Mouse (Mus musculus): Measurements from ENCODE around the gene Bdnf. TPM values are rescaled to one million over a fixed set of nuclear protein-coding genes. Genes with fewer than 3 reads are reported as not detected.

The Bdnf gene
- polyA plus RNA-seq, 1 experiment from 2014 or later, result 3.4 TPM

- H3K4me1 ChIP-seq, result peaks cover 43% of the 10 kb centered on the region
- no peaks in the 10 kb centered on the region for H3K9me3 ChIP-seq
- peaks cover 54% of the 10 kb centered on the region for H3K27me3 ChIP-seq (replicated peaks; ENCODE audit: low read depth, poor library complexity, severe bottlenecking)
- WGBS, result 2% methylated on average over 34 of the region's 34 CpGs
- DNase-seq (ENCODE audit: low spot score), result peak; percentile 53
- peak overlapping the region; percentile 83 for H3K27ac ChIP-seq (replicated peaks)
- no peaks in the 10 kb centered on the region for H3K36me3 ChIP-seq (replicated peaks)
- peak overlapping the region; percentile 74 for H3K4me3 ChIP-seq
Measured at GRCm38 (mm10) chr2:109692266-109693177, 18.0 kb downstream of the Bdnf start.

DNA sequence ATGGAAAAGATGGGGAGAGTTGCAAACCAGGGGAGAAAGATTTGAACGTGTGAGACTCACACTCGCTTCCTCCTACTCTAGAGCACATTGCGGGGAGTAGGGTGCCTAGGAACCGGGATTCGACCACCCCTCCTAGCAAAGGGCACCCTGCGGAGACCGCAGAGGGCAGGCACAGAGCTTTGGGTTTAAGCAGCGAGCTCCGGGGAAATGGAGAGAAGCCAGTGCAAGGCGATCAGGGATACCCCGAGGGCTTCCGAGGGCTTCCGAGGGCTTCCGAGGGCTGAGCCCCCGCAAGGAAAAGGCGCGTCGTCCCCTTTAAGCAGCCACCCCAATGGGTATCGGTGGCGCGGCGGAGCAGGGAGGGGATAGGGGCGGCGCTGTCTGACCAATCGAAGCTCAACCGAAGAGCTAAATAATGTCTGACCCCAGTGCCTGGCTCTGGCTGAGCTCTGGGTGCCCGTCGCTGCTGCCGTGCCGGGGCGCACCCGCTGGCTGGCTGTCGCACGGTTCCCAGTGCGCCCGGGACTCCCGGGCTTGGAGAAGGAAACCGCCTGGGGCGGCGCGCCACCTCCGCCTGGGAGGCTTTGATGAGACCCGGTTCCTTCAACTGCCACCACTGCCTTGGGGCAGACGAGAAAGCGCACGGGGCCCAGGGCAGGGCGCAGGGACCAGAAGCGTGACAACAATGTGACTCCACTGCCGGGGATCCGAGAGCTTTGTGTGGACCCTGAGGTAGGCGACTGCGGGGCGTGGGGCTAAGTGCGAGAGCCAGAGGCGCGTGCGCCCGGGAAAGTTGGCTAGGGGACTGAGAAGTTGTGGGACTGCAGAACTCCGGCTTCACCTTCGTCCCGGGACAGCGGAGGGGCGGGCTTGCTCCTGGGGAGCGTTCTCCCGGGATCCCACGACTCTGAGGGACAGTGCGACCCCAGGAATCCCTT lies 18.9 kb downstream of the Bdnf start:
- Histone ChIP-seq H3K27ac (replicated peaks) (peak overlapping the region; percentile 83), H3K4me3 (peak overlapping the region; percentile 74), H3K27me3 (replicated peaks; ENCODE audit: low read depth, poor library complexity, severe bottlenecking) (peaks cover 60% of the 10 kb centered on the region), H3K4me1 (peaks cover 44% of the 10 kb centered on the region), H3K36me3 (replicated peaks) (no peaks in the 10 kb centered on the region), H3K9me3 (no peaks in the 10 kb centered on the region)
- under 1% methylated on average over 67 of the region's 67 CpGs for WGBS
- peak; percentile 84 for DNase-seq (ENCODE audit: low spot score)

DNA sequence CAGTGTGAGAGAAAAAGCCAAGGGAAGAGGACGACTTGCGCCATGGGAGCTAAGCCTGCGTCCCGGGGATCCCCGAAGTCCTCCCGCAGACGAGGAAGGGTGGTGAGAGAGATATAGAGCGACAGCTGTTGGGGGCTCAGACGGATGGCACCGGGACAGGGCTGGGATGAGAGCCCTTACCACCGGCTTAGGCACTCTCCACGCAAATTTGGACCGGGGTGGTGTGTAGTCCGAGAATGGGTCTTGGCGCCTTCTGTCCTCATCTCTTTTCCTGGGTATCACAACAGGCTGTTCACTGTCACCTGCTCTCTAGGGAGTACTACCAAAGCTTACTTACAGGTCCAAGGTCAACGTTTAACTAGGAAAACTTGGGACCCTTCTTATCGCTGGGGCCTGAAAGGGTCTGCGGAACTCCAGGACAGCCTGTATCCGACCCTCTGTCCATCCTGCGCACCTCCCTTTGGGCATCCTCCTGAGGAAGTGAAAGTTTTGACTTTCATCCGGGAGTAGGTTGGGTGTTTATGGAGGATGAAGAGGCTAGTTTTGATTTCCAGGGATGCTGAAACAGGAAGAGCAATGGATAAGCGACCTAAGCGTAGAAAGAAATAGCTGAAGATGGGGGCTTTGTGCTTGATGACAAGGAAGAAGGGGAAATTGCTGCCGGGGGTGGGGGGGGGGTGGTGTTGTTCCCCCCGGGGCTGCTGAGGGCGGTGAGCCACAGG lies 19.8 kb downstream of the Bdnf start:
- H3K9me3 ChIP-seq, result no peaks in the 10 kb centered on the region
- DNase-seq (ENCODE audit: low spot score), result peak; percentile 37
- peaks cover 60% of the 10 kb centered on the region for H3K27me3 ChIP-seq (replicated peaks; ENCODE audit: low read depth, poor library complexity, severe bottlenecking)
- WGBS, result under 1% methylated on average over 26 of the region's 26 CpGs
- H3K27ac ChIP-seq (replicated peaks), result peak overlapping the region; percentile 83
- no peaks in the 10 kb centered on the region for H3K36me3 ChIP-seq (replicated peaks)
- peak overlapping the region; percentile 74 for H3K4me3 ChIP-seq
- H3K4me1 ChIP-seq, result peaks cover 44% of the 10 kb centered on the region

DNA sequence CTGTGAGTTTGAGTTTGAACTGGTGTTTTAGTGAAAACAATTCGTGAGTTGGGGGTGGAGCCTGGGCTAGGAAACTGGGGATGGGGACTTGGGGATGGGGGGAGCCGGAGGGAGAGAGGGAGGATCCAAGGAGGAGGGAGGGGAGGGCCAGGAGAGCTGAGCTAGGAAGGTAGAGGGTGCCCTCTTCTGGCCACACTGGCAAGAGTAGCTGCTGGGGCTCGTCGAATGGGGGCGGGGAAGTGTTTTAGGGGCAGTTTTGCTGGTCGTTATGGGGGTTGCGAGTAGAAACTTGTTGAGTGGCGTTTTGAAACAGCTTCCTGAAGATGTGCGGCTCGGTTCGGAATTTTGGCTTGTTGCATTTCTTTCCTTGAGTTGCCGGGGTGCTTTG lies 20.3 kb downstream of the Bdnf start:
- H3K4me3 ChIP-seq, result peak overlapping the region; percentile 74
- H3K36me3 ChIP-seq (replicated peaks), result no peaks in the 10 kb centered on the region
- WGBS, result under 1% methylated on average over 12 of the region's 12 CpGs
- H3K27ac ChIP-seq (replicated peaks), result 0 out of 2 replicates have a peak overlapping the region, but pooled peaks have one; percentile 83
- DNase-seq (ENCODE audit: low spot score), result peak; percentile 91
- H3K27me3 ChIP-seq (replicated peaks; ENCODE audit: low read depth, poor library complexity, severe bottlenecking), result peaks cover 60% of the 10 kb centered on the region
- no peaks in the 10 kb centered on the region for H3K9me3 ChIP-seq
- peaks cover 44% of the 10 kb centered on the region for H3K4me1 ChIP-seq

- Histone ChIP-seq H3K27ac (replicated peaks) (no peak overlapping the region), H3K27me3 (replicated peaks; ENCODE audit: low read depth, poor library complexity, severe bottlenecking) (peaks cover 45% of the 10 kb centered on the region), H3K9me3 (no peaks in the 10 kb centered on the region), H3K4me1 (peaks cover 44% of the 10 kb centered on the region), H3K4me3 (peak overlapping the region; percentile 13; the same call in 1 of the 2 replicates), H3K36me3 (replicated peaks) (no peaks in the 10 kb centered on the region)
- WGBS, result 9% methylated on average over 4 of the region's 4 CpGs
- no peak for DNase-seq (ENCODE audit: low spot score)
Measured at GRCm38 (mm10) chr2:109697151-109697550, 22.7 kb downstream of the Bdnf start.

- WGBS, result 83% methylated on average over 5 of the region's 5 CpGs
- Histone ChIP-seq H3K27ac (replicated peaks) (no peak overlapping the region), H3K4me1 (peaks cover 13% of the 10 kb centered on the region), H3K27me3 (replicated peaks; ENCODE audit: low read depth, poor library complexity, severe bottlenecking) (peaks cover 18% of the 10 kb centered on the region; the same call in 1 of the 2 replicates), H3K36me3 (replicated peaks) (no peaks in the 10 kb centered on the region), H3K4me3 (no peak overlapping the region), H3K9me3 (no peaks in the 10 kb centered on the region)
- DNase-seq (ENCODE audit: low spot score), result no peak
Measured at GRCm38 (mm10) chr2:109700291-109700690, 25.8 kb downstream of the Bdnf start.

DNA sequence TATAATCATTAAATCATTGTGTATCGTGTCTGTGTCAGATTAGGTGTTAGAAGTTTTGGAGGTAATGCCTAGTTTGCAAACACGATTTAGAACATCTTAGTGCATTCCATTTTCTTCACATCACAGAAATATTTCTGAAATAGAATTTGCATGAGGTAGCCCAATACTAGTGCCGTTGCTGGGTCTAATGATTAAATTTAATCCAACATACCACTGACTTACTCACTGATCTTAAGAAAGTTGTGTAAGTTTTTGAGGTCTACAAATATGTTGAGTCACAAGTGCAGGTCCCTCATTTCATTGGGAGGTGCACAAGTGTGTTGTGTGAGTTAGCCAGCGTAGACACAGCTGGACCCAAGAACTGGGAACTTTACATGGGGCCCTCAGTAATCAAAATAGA lies 29.1 kb downstream of the Bdnf start:
- no peaks in the 10 kb centered on the region for H3K4me1 ChIP-seq
- no peak for DNase-seq (ENCODE audit: low spot score)
- no peak overlapping the region for H3K27ac ChIP-seq (replicated peaks)
- H3K27me3 ChIP-seq (replicated peaks; ENCODE audit: low read depth, poor library complexity, severe bottlenecking), result no peaks in the 10 kb centered on the region
- H3K4me3 ChIP-seq, result no peak overlapping the region
- 87% methylated on average over 4 of the region's 4 CpGs for WGBS
- H3K9me3 ChIP-seq, result no peaks in the 10 kb centered on the region
- H3K36me3 ChIP-seq (replicated peaks), result no peaks in the 10 kb centered on the region

- WGBS, result 82% methylated on average over 5 of the region's 5 CpGs
Measured at GRCm38 (mm10) chr2:109704053-109704452, 29.6 kb downstream of the Bdnf start.

DNA sequence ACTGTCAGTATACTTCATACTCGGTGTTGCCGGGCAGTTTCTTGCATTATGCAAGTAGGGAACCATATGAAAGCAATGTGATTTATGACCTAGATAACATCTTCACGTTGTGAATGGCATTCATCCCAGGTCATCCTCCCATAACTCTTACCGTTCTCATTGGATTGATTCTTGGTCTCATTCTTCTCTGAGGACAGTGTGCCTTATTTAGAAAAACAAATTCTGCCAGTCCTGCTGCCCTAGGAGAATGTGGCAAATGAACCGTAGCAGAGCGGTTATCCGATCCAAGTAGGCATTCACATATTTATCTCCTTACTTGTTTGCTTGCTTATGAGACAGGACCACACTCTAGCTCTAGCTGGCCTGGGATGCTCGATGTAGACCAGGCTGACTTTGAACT lies 32.0 kb downstream of the Bdnf start:
- DNase-seq (ENCODE audit: low spot score), result no peak
- Histone ChIP-seq H3K9me3 (no peaks in the 10 kb centered on the region), H3K27me3 (replicated peaks; ENCODE audit: low read depth, poor library complexity, severe bottlenecking) (no peaks in the 10 kb centered on the region), H3K4me1 (no peaks in the 10 kb centered on the region), H3K4me3 (no peak overlapping the region), H3K27ac (replicated peaks) (no peak overlapping the region), H3K36me3 (replicated peaks) (no peaks in the 10 kb centered on the region)
- 85% methylated on average over 8 of the region's 8 CpGs for WGBS

More at GRCm38 (mm10) chr2:109704053-109704452, 29.6 kb downstream of the Bdnf start:
- no peak overlapping the region for H3K27ac ChIP-seq (replicated peaks)
- H3K9me3 ChIP-seq, result no peaks in the 10 kb centered on the region
- DNase-seq (ENCODE audit: low spot score), result no peak
- no peaks in the 10 kb centered on the region for H3K4me1 ChIP-seq
- no peak overlapping the region for H3K4me3 ChIP-seq
- no peaks in the 10 kb centered on the region for H3K36me3 ChIP-seq (replicated peaks)
- H3K27me3 ChIP-seq (replicated peaks; ENCODE audit: low read depth, poor library complexity, severe bottlenecking), result no peaks in the 10 kb centered on the region

- Histone ChIP-seq H3K27me3 (replicated peaks; ENCODE audit: low read depth, poor library complexity, severe bottlenecking) (no peaks in the 10 kb centered on the region), H3K9me3 (no peaks in the 10 kb centered on the region), H3K4me1 (no peaks in the 10 kb centered on the region), H3K4me3 (no peak overlapping the region), H3K27ac (replicated peaks) (no peak overlapping the region), H3K36me3 (replicated peaks) (no peaks in the 10 kb centered on the region)
- DNase-seq (ENCODE audit: low spot score), result no peak
- 91% methylated on average over 7 of the region's 7 CpGs for WGBS
Measured at GRCm38 (mm10) chr2:109709346-109709745, 34.8 kb downstream of the Bdnf start.

- Histone ChIP-seq H3K36me3 (replicated peaks) (no peaks in the 10 kb centered on the region), H3K4me3 (no peak overlapping the region), H3K9me3 (no peaks in the 10 kb centered on the region), H3K27ac (replicated peaks) (no peak overlapping the region), H3K4me1 (no peaks in the 10 kb centered on the region), H3K27me3 (replicated peaks; ENCODE audit: low read depth, poor library complexity, severe bottlenecking) (no peaks in the 10 kb centered on the region)
- 81% methylated on average over 1 of the region's 1 CpGs for WGBS
- DNase-seq (ENCODE audit: low spot score), result no peak
Measured at GRCm38 (mm10) chr2:109711049-109711448, 36.5 kb downstream of the Bdnf start.

DNA sequence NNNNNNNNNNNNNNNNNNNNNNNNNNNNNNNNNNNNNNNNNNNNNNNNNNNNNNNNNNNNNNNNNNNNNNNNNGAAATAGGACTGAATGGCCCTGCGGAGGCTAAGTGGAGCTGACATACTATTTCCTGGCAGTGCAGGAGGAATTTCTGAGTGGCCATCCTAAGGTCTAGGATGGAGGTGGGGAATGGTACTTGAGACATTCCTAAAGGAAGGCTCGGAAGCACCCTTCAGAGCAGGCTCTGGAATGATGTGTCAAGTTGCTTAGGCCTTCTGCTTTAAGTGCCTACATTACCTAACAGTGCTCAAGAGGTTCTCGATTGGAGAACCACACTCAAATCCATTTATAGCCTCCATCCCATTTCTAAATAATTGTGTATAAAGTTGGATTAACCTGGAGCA lies 50.8 kb downstream of the Bdnf start:
- peaks cover 6% of the 10 kb centered on the region for H3K4me1 ChIP-seq
- no peaks in the 10 kb centered on the region for H3K9me3 ChIP-seq
- H3K4me3 ChIP-seq, result no peak overlapping the region
- peaks cover 8% of the 10 kb centered on the region for H3K36me3 ChIP-seq (replicated peaks)
- no peak overlapping the region for H3K27ac ChIP-seq (replicated peaks)
- WGBS, result 77% methylated on average over 3 of the region's 3 CpGs
- no peaks in the 10 kb centered on the region for H3K27me3 ChIP-seq (replicated peaks; ENCODE audit: low read depth, poor library complexity, severe bottlenecking)
- no peak for DNase-seq (ENCODE audit: low spot score)
